Mouse (Mus musculus) right cerebral cortex, postnatal 36 days (tissue): ENCODE data around the gene Sik1.

Experiments
- DNase-seq, 2 experiments: peaks; one replicate each; pipeline ENCODE4 v3.0.0; 2022; ENCODE audit warnings: low spot score in 2 of 2, mixed read lengths in 1 of 2

Gene Sik1

GRCm38 (mm10) chr17:31831866-31832576, 23.6 kb downstream of the Sik1 start:
- DNase-seq = no peak

- DNase-seq = no peak
Measured at GRCm38 (mm10) chr17:31831097-31831865, 24.3 kb downstream of the Sik1 start.

- no peak for DNase-seq
Measured at GRCm38 (mm10) chr17:31830506-31831075, 25.0 kb downstream of the Sik1 start.

GRCm38 (mm10) chr17:31828916-31829315, 26.7 kb downstream of the Sik1 start:
- no peak for DNase-seq

GRCm38 (mm10) chr17:31828118-31828517, 27.5 kb downstream of the Sik1 start:
- DNase-seq = no peak

- DNase-seq = no peak
Measured at GRCm38 (mm10) chr17:31827206-31827605, 28.4 kb downstream of the Sik1 start.

GRCm38 (mm10) chr17:31826669-31827068, 28.9 kb downstream of the Sik1 start:
- no peak for DNase-seq

- DNase-seq = no peak
Measured at GRCm38 (mm10) chr17:31825678-31826077, 29.9 kb downstream of the Sik1 start.

- DNase-seq = no peak
Measured at GRCm38 (mm10) chr17:31824812-31825211, 30.8 kb downstream of the Sik1 start.

- no peak for DNase-seq
Measured at GRCm38 (mm10) chr17:31821136-31821933, 34.3 kb downstream of the Sik1 start.

- no peak for DNase-seq
Measured at GRCm38 (mm10) chr17:31820099-31820846, 35.3 kb downstream of the Sik1 start.

- no peak for DNase-seq
Measured at GRCm38 (mm10) chr17:31819372-31819771, 36.2 kb downstream of the Sik1 start.

- DNase-seq = no peak
Measured at GRCm38 (mm10) chr17:31817815-31818214, 37.8 kb downstream of the Sik1 start.

- peak in 1 of 2 experiments; percentile 34 for DNase-seq
Measured at GRCm38 (mm10) chr17:31817203-31817602, 38.4 kb downstream of the Sik1 start.

- peak in 1 of 2 experiments; percentile 21 for DNase-seq
Measured at GRCm38 (mm10) chr17:31814848-31815247, 40.8 kb downstream of the Sik1 start.

GRCm38 (mm10) chr17:31813938-31814622, 41.5 kb downstream of the Sik1 start:
- DNase-seq = no peak

GRCm38 (mm10) chr17:31811333-31811732, 44.3 kb downstream of the Sik1 start:
- DNase-seq = no peak

GRCm38 (mm10) chr17:31809894-31810293, 45.7 kb downstream of the Sik1 start:
- no peak for DNase-seq

GRCm38 (mm10) chr17:31809136-31809535, 46.5 kb downstream of the Sik1 start:
- no peak for DNase-seq

GRCm38 (mm10) chr17:31808082-31808875, 47.3 kb downstream of the Sik1 start:
- no peak for DNase-seq
